Mouse (Mus musculus): ENCODE data around the gene B3gat3.

B3gat3 gene

DNA sequence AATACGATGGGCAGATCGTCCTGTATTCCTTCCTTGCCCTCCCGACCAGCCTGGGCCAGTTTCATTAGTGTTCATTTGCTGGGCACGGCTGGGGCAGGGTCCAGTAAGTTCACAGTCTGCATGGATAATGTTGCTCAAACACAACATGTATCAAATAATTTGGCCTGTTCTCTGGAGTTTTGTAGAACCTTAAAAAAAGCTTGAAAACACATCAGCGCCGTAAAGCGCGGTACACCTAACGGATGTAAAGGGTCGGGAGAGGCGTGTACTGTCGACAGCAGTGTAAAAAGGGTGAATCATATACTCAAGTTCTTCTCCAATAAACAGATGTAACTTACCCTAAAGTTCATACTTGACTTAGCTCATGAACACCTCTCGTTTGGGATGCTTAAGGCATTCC is 21.6 kb upstream of the B3gat3 start:
- no peak for DNase-seq

DNA sequence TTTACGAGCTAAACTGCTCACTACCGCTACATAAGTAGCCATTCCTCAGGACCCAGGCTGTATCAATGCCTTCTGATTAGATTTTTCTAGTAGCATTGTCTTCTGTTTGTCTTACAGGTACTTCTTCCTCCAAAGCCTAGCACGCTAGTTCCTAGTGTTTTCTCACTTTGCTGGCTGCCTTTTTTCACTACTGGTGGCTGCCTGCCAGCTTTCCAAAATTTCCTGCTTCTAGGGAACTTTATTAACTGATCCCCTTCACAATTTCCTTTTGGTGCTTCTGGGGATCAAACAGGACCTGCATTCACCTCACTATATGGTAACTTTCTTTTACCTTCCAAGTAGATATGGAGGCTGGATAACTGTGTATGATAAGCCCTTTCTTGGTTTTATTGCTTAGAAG is 21.1 kb upstream of the B3gat3 start:
- no peak for DNase-seq

GRCm38 (mm10) chr19:8903412-8903811 is 16.8 kb upstream of the B3gat3 start:
- DNase-seq: no peak

DNA sequence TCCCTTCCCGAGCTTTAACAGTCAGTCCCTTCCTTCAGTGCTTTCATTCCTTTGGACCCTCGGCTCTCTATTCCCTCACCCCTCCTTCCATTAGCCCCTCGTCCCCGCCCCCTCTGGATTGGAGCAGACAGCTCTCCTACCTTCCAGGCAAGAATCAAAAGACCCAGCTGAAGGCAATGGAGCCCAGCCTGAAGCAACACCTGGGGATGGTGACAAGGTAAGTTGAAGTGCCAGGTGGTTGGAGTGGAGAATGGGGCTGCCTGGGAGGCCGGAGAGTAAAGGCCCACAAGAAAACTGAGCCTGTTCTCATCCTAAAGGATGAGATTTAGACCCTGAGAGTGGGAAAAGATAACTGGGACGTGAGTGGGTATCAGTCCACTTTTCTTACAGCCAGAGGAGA is 11.6 kb upstream of the B3gat3 start:
- no peak for DNase-seq

DNA sequence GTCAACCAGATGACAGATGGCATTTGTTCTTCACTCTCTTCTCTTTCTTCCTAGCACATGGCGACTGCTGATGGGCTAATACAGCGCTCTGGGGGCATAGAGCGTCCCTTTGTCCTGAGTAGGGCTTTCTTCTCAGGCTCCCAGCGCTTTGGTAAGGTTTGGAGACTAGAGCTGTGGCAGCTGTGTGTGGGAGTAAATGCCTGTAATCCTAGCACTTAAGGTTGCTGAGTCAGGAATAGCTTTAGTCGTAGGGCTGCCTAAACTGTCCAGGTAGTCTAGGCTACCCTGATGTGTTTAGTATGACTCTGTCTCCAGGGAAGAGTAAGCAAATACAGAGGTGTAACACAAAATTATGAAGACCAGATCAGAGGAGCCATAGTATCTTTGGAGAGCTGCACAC is 8.4 kb upstream of the B3gat3 start:
- no peak for DNase-seq

- no peak for DNase-seq
Observed at GRCm38 (mm10) chr19:8914212-8914611, 6.0 kb upstream of the B3gat3 start.

DNA sequence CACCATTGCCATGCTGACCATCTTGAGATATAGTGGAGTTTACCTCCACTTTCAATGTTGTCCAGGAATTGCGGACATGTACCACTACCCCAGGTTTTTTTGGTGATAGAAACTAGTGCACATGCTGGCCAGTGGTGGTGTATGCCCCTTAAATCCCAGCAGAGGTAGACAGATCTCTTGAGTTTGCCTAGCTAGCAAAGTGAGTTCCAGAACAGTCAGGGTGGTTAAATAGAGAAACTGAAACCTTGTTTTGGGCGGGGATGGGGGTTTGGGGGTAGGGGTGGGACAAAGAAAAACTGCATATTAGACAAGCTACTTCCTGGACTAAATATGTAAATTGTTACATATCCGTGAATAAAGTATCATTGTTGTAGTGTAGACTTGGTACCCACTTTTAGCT is 1.2 kb upstream of the B3gat3 start:
- no peak for DNase-seq

DNA sequence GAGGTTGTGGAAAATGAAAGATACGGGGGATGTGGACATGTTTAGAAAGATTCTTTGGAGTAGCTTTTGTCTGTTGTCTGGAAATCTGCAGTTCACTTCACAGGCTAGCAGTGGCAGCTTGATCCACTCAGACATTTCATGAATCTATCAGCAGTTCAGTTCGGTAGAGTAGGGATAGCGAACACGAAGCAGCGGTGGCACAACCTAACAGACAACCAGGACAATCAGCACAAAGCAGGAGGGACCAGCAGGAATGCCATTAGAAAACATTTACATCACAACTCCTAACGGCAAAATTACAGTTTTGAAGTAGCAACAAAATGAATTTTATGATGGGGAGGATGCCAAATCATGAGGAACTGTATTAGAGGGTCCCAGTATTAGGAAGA is 496 bp upstream of the B3gat3 start:
- DNase-seq: no peak

- peak in 1 of 2 experiments; percentile 50 for DNase-seq
Observed at GRCm38 (mm10) chr19:8920836-8921291, 690 bp downstream of the B3gat3 start.

- DNase-seq: no peak
Observed at GRCm38 (mm10) chr19:8921741-8922140, 1.6 kb downstream of the B3gat3 start.

DNA sequence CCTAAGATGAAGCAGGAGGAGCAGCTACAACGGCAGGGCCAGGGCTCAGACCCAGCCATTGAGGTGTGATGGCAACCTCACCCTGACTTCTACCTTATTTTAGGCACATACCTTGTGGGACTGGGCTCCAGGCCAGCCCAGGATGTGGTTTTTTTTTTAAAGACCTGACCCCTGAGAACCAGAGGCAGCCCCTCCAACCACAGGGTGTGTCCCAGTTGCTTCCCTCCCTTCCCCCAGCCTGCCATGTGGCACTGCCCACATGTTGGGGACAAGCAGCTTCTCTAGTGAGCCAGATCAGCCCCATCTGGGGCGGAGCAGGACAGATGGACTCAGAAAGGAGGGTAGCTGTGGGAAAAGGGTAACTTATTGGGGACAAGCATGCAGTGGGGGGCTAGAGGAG is 6.6 kb downstream of the B3gat3 start:
- no peak for DNase-seq

DNA sequence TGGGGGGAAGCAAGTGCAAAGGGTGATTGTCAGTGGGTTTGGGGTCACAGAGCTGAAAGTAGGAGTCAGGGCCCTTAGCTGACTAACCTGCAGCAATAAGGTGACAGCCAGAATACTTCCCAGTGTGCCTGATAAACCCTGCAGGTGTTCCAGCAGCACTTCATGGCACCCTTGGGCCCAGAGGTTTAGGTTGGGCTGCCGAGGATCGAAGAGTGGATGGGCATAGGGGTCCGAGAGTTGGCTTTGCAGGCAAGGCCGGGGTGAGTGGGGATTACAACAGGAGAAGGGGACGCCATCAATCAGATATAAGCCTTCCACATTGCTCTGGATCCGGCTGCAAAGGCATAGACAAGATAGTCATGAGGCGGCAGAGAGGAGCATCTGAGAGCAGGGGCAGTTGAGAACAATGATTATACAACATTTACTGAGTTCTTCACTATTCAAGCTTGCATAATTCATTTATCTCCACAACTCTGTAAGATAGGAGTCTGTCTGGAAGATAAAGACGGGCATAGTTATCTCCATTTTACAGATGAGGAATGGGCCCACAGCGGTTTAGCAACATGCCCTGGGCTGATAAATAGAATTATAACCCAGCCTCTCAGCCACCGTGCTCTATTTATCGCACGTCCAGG is 7.8 kb downstream of the B3gat3 start:
- DNase-seq: no peak

- DNase-seq: peak in 1 of 2 experiments; percentile 65
Observed at GRCm38 (mm10) chr19:8928689-8929223, 8.6 kb downstream of the B3gat3 start.

- DNase-seq: peak; percentile 77 to 80
Observed at GRCm38 (mm10) chr19:8929224-8930088, 9.3 kb downstream of the B3gat3 start, which contains the start of the genes Rom1 and Eml3. Gene Rom1 (minus strand): TSS chr19:8929356. Gene Eml3 (plus strand): TSS chr19:8929552.

- DNase-seq: no peak
Observed at GRCm38 (mm10) chr19:8930117-8930516, 9.9 kb downstream of the B3gat3 start.

DNA sequence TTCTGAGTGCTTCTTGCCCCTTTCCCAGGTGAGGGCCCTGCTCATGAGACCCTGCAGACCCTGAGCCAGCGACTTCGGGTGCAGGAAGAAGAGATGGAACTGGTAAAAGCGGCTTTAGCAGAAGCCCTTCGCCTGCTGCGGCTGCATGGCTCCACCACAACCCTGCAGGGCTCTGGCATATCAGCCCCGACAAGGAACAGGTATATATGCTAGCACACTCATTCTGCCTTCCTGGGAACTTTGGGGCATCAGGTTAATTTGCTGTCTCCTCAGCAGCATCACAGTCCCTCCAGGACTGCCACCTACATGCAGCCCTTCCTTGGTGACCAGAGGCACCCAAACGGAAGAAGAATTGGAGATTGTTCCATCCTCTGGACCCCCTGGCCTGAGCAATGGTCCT is 10.6 kb downstream of the B3gat3 start:
- DNase-seq: no peak

- no peak for DNase-seq
Observed at GRCm38 (mm10) chr19:8936736-8937135, 16.6 kb downstream of the B3gat3 start.

GRCm38 (mm10) chr19:8940526-8941133 is 20.5 kb downstream of the B3gat3 start:
- peak in 1 of 2 experiments; percentile 27 for DNase-seq

GRCm38 (mm10) chr19:8941136-8941514 is 21.0 kb downstream of the B3gat3 start:
- no peak for DNase-seq

- DNase-seq: peak; percentile 99 to 100
Observed at GRCm38 (mm10) chr19:8941515-8942217, 21.5 kb downstream of the B3gat3 start, which contains the start of gene Mta2. Gene Mta2 (plus strand): TSS chr19:8941875.

DNA sequence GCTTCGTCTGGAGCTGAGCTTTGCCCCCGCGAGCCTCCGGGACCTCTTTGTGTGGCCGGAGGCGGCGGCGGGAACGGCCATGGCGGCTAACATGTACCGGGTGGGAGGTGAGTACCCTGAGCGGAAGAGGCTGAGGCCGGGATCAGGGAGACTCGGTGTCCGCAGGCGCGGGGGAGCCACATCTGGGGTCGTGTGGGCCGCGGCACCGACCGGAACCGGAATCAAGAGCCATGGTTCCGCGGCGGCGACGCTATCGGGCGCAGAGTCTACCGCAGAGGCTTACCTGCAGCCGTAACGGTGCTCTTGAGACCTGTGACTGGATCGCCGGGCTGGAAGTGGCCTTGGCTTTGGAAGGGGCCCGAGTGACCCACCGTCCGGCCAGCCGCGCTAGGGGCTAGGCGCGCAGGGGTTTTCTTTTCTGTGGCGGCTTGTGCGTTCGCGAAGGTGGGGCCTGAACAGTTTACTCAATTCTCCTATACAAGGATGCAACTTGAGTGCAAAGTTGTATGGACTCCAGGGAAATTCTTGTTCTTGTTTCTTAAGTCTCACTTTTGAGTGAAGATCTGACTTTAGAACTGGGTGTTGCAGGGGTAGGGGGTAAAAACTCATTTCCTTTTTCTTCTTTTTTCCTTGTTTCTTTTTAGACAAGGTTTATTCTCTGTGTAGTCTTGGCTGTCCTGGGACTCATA is 22.2 kb downstream of the B3gat3 start:
- peak in 1 of 2 experiments; percentile 74 for DNase-seq

- DNase-seq: no peak
Observed at GRCm38 (mm10) chr19:8943047-8943446, 22.9 kb downstream of the B3gat3 start.

All from cerebellum, postnatal 25 days (tissue).